Mouse (Mus musculus) forebrain, embryonic 13.5 days (tissue): ENCODE results near the gene Plch2. TPM values are rescaled to one million over a fixed set of nuclear protein-coding genes. Genes with fewer than 3 reads are reported as not detected.

Experiments
- ATAC-seq: fragments of 200-750 bp; cut with Nextera tagmentation; 2 replicates; pipeline ENCODE4 v1.8.0; 2017
- H3K27ac ChIP-seq: fragments of 300-500 bp; sonication (generic); 2 replicates; pipeline ENCODE4 v1.5.1; 2015; ENCODE audit warnings: inconsistent platforms, mild to moderate bottlenecking, moderate library complexity
- H3K27me3 ChIP-seq: fragments of 300-500 bp; sonication (generic); 2 replicates; pipeline ENCODE4 v1.6.1; 2015; ENCODE audit warnings: mild to moderate bottlenecking, inconsistent platforms
- H3K36me3 ChIP-seq: fragments of 300-500 bp; sonication (generic); 2 replicates; pipeline ENCODE4 v1.6.1; 2015; ENCODE audit warnings: mild to moderate bottlenecking, inconsistent platforms; ENCODE audit not compliant: poor library complexity, severe bottlenecking
- H3K4me1 ChIP-seq: fragments of 300-500 bp; sonication (generic); 2 replicates; pipeline ENCODE4 v1.6.1; 2015; ENCODE audit warnings: inconsistent platforms
- H3K4me2 ChIP-seq: fragments of 300-500 bp; sonication (generic); 2 replicates; pipeline ENCODE4 v1.6.1; 2015; ENCODE audit warnings: inconsistent platforms, mild to moderate bottlenecking, moderate library complexity
- H3K4me3 ChIP-seq: fragments of 300-500 bp; sonication (generic); 2 replicates; pipeline ENCODE4 v1.5.1; 2015; ENCODE audit warnings: mild to moderate bottlenecking, inconsistent platforms
- H3K9ac ChIP-seq: fragments of 300-500 bp; sonication (generic); 2 replicates; pipeline ENCODE4 v1.6.1; 2015; ENCODE audit warnings: mild to moderate bottlenecking, inconsistent platforms
- H3K9me3 ChIP-seq: fragments of 300-500 bp; sonication (generic); replicated peaks from 2 replicates; pipeline ENCODE4 v1.6.1; 2016; ENCODE audit warnings: inconsistent platforms
- WGBS: fragments of 180-500 bp; shearing (Covaris S2); methylation state at CpG from one replicate; pipeline ENCODE4 v1.1.7; 2015; 5-methylcytosine and 5-hydroxymethylcytosine counted together
- polyA plus RNA-seq: library from polyadenylated mRNA; unstranded; fragments of >200 nt; fragmentation: Nextera tagmentation; extraction: Ambion mirVana; gene quantifications from 2 replicates; pipeline ENCODE4 v1.2.1, GENCODE M21; 2015

Plch2 gene
- polyA plus RNA-seq, 1 experiment from 2014 or later: 5.9 TPM

- Histone ChIP-seq H3K9me3 (no peaks in the 10 kb centered on the region), H3K4me3 (peak within 1 kb of the TSS; percentile 91), H3K9ac (peak within 1 kb of the TSS; percentile 99), H3K4me1 (peaks cover 79% of the 10 kb centered on the region), H3K27me3 (peaks cover 6% of the 10 kb centered on the region), H3K36me3 (peaks cover 7% of the 10 kb centered on the region), H3K27ac (peak within 1 kb of the TSS; percentile 97), H3K4me2 (peak within 1 kb of the TSS; percentile 87)
- peak; percentile 65 for ATAC-seq
- under 1% methylated on average over 63 of the region's 65 CpGs for WGBS
Measured at GRCm38 (mm10) chr4:154960690-154961225, 95.8 kb downstream of the Plch2 start, which contains the start of gene Hes5. Gene Hes5, plus strand, starts transcription at chr4:154960923.

GRCm38 (mm10) chr4:154960021-154960689 lies 96.4 kb downstream of the Plch2 start:
- H3K4me3 ChIP-seq: peak overlapping the region; percentile 91
- peaks cover 73% of the 10 kb centered on the region for H3K4me1 ChIP-seq
- peaks cover 7% of the 10 kb centered on the region for H3K36me3 ChIP-seq
- 5% methylated on average over 20 of the region's 20 CpGs for WGBS
- ATAC-seq: no peak; the same call in 1 of the 2 replicates
- H3K9ac ChIP-seq: peak overlapping the region; percentile 99
- peak overlapping the region; percentile 87 for H3K4me2 ChIP-seq
- peaks cover 6% of the 10 kb centered on the region for H3K27me3 ChIP-seq
- H3K27ac ChIP-seq: peak overlapping the region; percentile 97
- no peaks in the 10 kb centered on the region for H3K9me3 ChIP-seq

GRCm38 (mm10) chr4:154958621-154959020 lies 98.0 kb downstream of the Plch2 start:
- 4% methylated on average over 8 of the region's 8 CpGs for WGBS
- Histone ChIP-seq H3K9ac (no peak overlapping the region), H3K4me2 (peak overlapping the region; percentile 54), H3K4me3 (no peak overlapping the region), H3K36me3 (peaks cover 7% of the 10 kb centered on the region), H3K27ac (peak overlapping the region; percentile 79), H3K4me1 (peaks cover 73% of the 10 kb centered on the region), H3K27me3 (peaks cover 20% of the 10 kb centered on the region), H3K9me3 (no peaks in the 10 kb centered on the region)
- no peak for ATAC-seq

- Histone ChIP-seq H3K36me3 (peaks cover 7% of the 10 kb centered on the region), H3K27me3 (peaks cover 20% of the 10 kb centered on the region), H3K9me3 (no peaks in the 10 kb centered on the region), H3K4me3 (peak overlapping the region; percentile 20), H3K4me1 (peaks cover 73% of the 10 kb centered on the region), H3K27ac (peak overlapping the region; percentile 79), H3K9ac (no peak overlapping the region; the same call in 1 of the 2 replicates), H3K4me2 (peak overlapping the region; percentile 54)
- 0% methylated on average over 15 of the region's 15 CpGs for WGBS
- ATAC-seq: peak; percentile 66
Measured at GRCm38 (mm10) chr4:154958171-154958570, 98.4 kb downstream of the Plch2 start.

GRCm38 (mm10) chr4:154957289-154957993 lies 99.1 kb downstream of the Plch2 start:
- Histone ChIP-seq H3K27ac (peak overlapping the region; percentile 79; the same call in 1 of the 2 replicates), H3K4me3 (no peak overlapping the region; the same call in 1 of the 2 replicates), H3K4me2 (peak overlapping the region; percentile 54), H3K27me3 (peaks cover 20% of the 10 kb centered on the region), H3K9me3 (no peaks in the 10 kb centered on the region), H3K9ac (no peak overlapping the region), H3K4me1 (peaks cover 73% of the 10 kb centered on the region), H3K36me3 (peaks cover 7% of the 10 kb centered on the region)
- no peak for ATAC-seq
- 18% methylated on average over 13 of the region's 13 CpGs for WGBS

GRCm38 (mm10) chr4:154956604-154957003 lies 100.0 kb downstream of the Plch2 start:
- 36% methylated on average over 9 of the region's 9 CpGs for WGBS
- peaks cover 20% of the 10 kb centered on the region for H3K27me3 ChIP-seq
- H3K9me3 ChIP-seq: no peaks in the 10 kb centered on the region
- no peak overlapping the region for H3K27ac ChIP-seq
- no peak for ATAC-seq
- no peak overlapping the region for H3K4me3 ChIP-seq
- H3K4me1 ChIP-seq: peaks cover 72% of the 10 kb centered on the region
- H3K9ac ChIP-seq: no peak overlapping the region
- no peaks in the 10 kb centered on the region for H3K36me3 ChIP-seq
- H3K4me2 ChIP-seq: no peak overlapping the region

GRCm38 (mm10) chr4:154952461-154953241 lies 103.9 kb downstream of the Plch2 start:
- WGBS: under 1% methylated on average over 26 of the region's 26 CpGs
- H3K4me2 ChIP-seq: peak overlapping the region; percentile 38
- peaks cover 66% of the 10 kb centered on the region for H3K4me1 ChIP-seq
- no peak overlapping the region for H3K4me3 ChIP-seq
- no peaks in the 10 kb centered on the region for H3K36me3 ChIP-seq
- no peak overlapping the region for H3K9ac ChIP-seq
- H3K27ac ChIP-seq: peak overlapping the region; percentile 62
- peak; percentile 46 for ATAC-seq
- H3K9me3 ChIP-seq: no peaks in the 10 kb centered on the region
- H3K27me3 ChIP-seq: peaks cover 21% of the 10 kb centered on the region

- ATAC-seq: peak; percentile 19; the same call in 1 of the 2 replicates
- WGBS: 2% methylated on average over 16 of the region's 16 CpGs
- H3K4me1 ChIP-seq: peaks cover 78% of the 10 kb centered on the region
Measured at GRCm38 (mm10) chr4:154949589-154949982, 107.0 kb downstream of the Plch2 start.

GRCm38 (mm10) chr4:154948940-154949588 lies 107.5 kb downstream of the Plch2 start:
- peak overlapping the region; percentile 95 for H3K27ac ChIP-seq
- peaks cover 77% of the 10 kb centered on the region for H3K4me1 ChIP-seq
- peaks cover 9% of the 10 kb centered on the region; the same call in 1 of the 2 replicates for H3K27me3 ChIP-seq
- peak overlapping the region; percentile 48 for H3K4me2 ChIP-seq
- 31% methylated on average over 6 of the region's 6 CpGs for WGBS
- H3K36me3 ChIP-seq: no peaks in the 10 kb centered on the region
- peak overlapping the region; percentile 2; the same call in 1 of the 2 replicates for H3K4me3 ChIP-seq
- no peak overlapping the region for H3K9ac ChIP-seq
- ATAC-seq: peak; percentile 8; the same call in 1 of the 2 replicates
- H3K9me3 ChIP-seq: no peaks in the 10 kb centered on the region

More at GRCm38 (mm10) chr4:154949589-154949982, 107.0 kb downstream of the Plch2 start:
- no peak overlapping the region for H3K4me3 ChIP-seq
- H3K9me3 ChIP-seq: no peaks in the 10 kb centered on the region
- peak overlapping the region; percentile 95 for H3K27ac ChIP-seq
- peak overlapping the region; percentile 48 for H3K4me2 ChIP-seq
- H3K36me3 ChIP-seq: no peaks in the 10 kb centered on the region
- peaks cover 15% of the 10 kb centered on the region for H3K27me3 ChIP-seq
- no peak overlapping the region for H3K9ac ChIP-seq

GRCm38 (mm10) chr4:154948066-154948939 lies 108.3 kb downstream of the Plch2 start:
- peak overlapping the region; percentile 95 for H3K27ac ChIP-seq
- no peaks in the 10 kb centered on the region for H3K9me3 ChIP-seq
- peak; percentile 71 for ATAC-seq
- peaks cover 69% of the 10 kb centered on the region for H3K4me1 ChIP-seq
- no peaks in the 10 kb centered on the region for H3K36me3 ChIP-seq
- H3K27me3 ChIP-seq: peaks cover 7% of the 10 kb centered on the region; the same call in 1 of the 2 replicates
- H3K9ac ChIP-seq: no peak overlapping the region
- peak overlapping the region; percentile 48 for H3K4me2 ChIP-seq
- H3K4me3 ChIP-seq: peak overlapping the region; percentile 2; the same call in 1 of the 2 replicates
- WGBS: 30% methylated on average over 14 of the region's 14 CpGs
